Comparison of ENCODE assay signal across 13 mouse cellular contexts in the genomic region with DNA sequence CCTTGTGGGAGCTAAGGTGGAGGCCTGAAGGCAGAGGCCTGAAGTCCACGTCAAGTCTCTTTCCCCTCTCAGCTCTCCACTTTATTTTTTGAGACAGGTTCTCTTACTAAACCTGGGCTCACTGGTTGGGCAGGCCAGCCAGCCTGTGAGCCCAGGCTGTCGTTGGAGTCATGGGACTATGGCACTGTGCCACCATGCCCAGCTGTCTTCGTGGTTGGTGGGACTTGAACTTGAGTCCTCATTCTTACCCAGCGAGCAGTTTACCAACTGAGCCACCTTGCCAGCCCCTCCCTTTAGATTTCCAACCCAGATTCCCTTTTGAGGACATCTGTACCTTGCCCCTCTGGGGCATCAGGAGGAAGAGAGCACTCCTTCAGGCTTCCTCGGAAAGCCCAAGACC. TPM values are rescaled to one million over a fixed set of nuclear protein-coding genes. Genes with fewer than 3 reads are reported as not detected.
DNase-seq lines count a peak whose midpoint lies in the region; ATAC-seq and TF ChIP-seq lines count a peak whose summit lies in the region.
"Had no signal": no experiment of that assay in that cellular context is flagged by ENCODE, and none has a peak within 500 bp of the region (broad histone marks: within the 10 kb centered on the region; RNA-seq: fewer than 3 reads in every experiment).

No protein-coding gene starts in this region.

- no peaks in the 10 kb centered on the region for H3K9me3 ChIP-seq in forebrain, embryonic 12.5 days
- no peaks in the 10 kb centered on the region for H3K9me3 ChIP-seq in forebrain, embryonic 15.5 days
- H3K9me3 ChIP-seq in stomach, embryonic 14.5 days (ENCODE audit: control insufficient read depth, low read depth, low read length), result no peaks in the 10 kb centered on the region
- no peaks in the 10 kb centered on the region for H3K9me3 ChIP-seq in stomach, postnatal 0 days (ENCODE audit: control insufficient read depth, low read length)

- no peak for ATAC-seq in forebrain, embryonic 12.5 days (ENCODE audit: low FRiP score)
- no peak for ATAC-seq in forebrain, embryonic 15.5 days (replicated peaks)
- ATAC-seq in stomach, embryonic 14.5 days (ENCODE audit: insufficient number of reproducible peaks, insufficient read depth, low FRiP score, low read depth), result no peak
- ATAC-seq in stomach, postnatal 0 days (ENCODE audit: low FRiP score, low TSS enrichment), result no peak
- ATAC-seq: inflammation-experienced regulatory T-cells, adult 6 months had no signal

- H3K36me3 ChIP-seq in forebrain, embryonic 12.5 days (replicated peaks), result no peaks in the 10 kb centered on the region
- H3K36me3 ChIP-seq in forebrain, embryonic 15.5 days, result no peaks in the 10 kb centered on the region
- H3K36me3 ChIP-seq in kidney, adult 2 months (ENCODE audit: control insufficient read depth, insufficient read depth, low read length), result no peaks in the 10 kb centered on the region
- no peaks in the 10 kb centered on the region; the same call in 1 of the 2 replicates for H3K36me3 ChIP-seq in stomach, embryonic 14.5 days (ENCODE audit: control insufficient read depth, insufficient read depth, low read length)
- no peaks in the 10 kb centered on the region for H3K36me3 ChIP-seq in stomach, postnatal 0 days (ENCODE audit: control insufficient read depth, insufficient read depth, low read length)

- H3K4me3 ChIP-seq in forebrain, embryonic 12.5 days (replicated peaks), result no peak overlapping the region
- H3K4me3 ChIP-seq in forebrain, embryonic 15.5 days, result no peak overlapping the region
- no peak overlapping the region for H3K4me3 ChIP-seq in kidney, adult 2 months (ENCODE audit: insufficient read depth, low read depth, low read length)
- no peak overlapping the region for H3K4me3 ChIP-seq in stomach, embryonic 14.5 days (ENCODE audit: low read depth, low read length)
- no peak overlapping the region for H3K4me3 ChIP-seq in stomach, postnatal 0 days (ENCODE audit: low read depth, low read length)

- WGBS in forebrain, embryonic 12.5 days, result 81% methylated on average over 5 of the region's 5 CpGs
- 72% methylated on average over 5 of the region's 5 CpGs for WGBS in forebrain, embryonic 15.5 days
- 35% methylated on average over 5 of the region's 5 CpGs for WGBS in kidney, adult 2 months
- WGBS in stomach, embryonic 14.5 days, result 80% methylated on average over 5 of the region's 5 CpGs
- 55% methylated on average over 5 of the region's 5 CpGs for WGBS in stomach, postnatal 0 days

- H3K4me2 ChIP-seq in forebrain, embryonic 12.5 days, result no peak overlapping the region
- no peak overlapping the region for H3K4me2 ChIP-seq in forebrain, embryonic 15.5 days (replicated peaks)
- no peak overlapping the region for H3K4me2 ChIP-seq in stomach, embryonic 14.5 days (replicated peaks; ENCODE audit: low read depth, low read length)
- H3K4me2 ChIP-seq in stomach, postnatal 0 days (replicated peaks; ENCODE audit: low read depth), result no peak overlapping the region

- peak; percentile 40 for DNase-seq in kidney, adult 2 months
- no peak for DNase-seq in kidney, postnatal 4 days
- DNase-seq in stomach, postnatal 0 days (ENCODE audit: low spot score), result no peak
- DNase-seq in adrenal gland, postnatal 14 days, result no peak
- DNase-seq in embryo, embryonic 11 days, result no peak
- DNase-seq: cerebellum, adult 11 months; spleen, adult 18-20 months; thymus, postnatal 25 days had no signal

- TF ChIP-seq EP300 in stomach, postnatal 0 days (optimal IDR thresholded peaks at IDR 0.05), result no peak

- no peak overlapping the region for H3K9ac ChIP-seq in forebrain, embryonic 12.5 days
- no peak overlapping the region for H3K9ac ChIP-seq in forebrain, embryonic 15.5 days (replicated peaks)
- no peak overlapping the region for H3K9ac ChIP-seq in stomach, embryonic 14.5 days (replicated peaks; ENCODE audit: low read depth, low read length)
- H3K9ac ChIP-seq in stomach, postnatal 0 days (ENCODE audit: low read length), result no peak overlapping the region

- TF ChIP-seq POLR2A in kidney, adult 2 months (IDR thresholded peaks at IDR 0.05; ENCODE audit: low read depth, low read length), result no peak

- H3K27ac ChIP-seq in forebrain, embryonic 12.5 days, result 0 out of 2 replicates have a peak overlapping the region, but pooled peaks have one; percentile 42
- H3K27ac ChIP-seq in forebrain, embryonic 15.5 days (replicated peaks), result no peak overlapping the region
- H3K27ac ChIP-seq in kidney, adult 2 months (ENCODE audit: insufficient read depth, low read depth, low read length), result peak overlapping the region; percentile 70
- H3K27ac ChIP-seq in stomach, embryonic 14.5 days (ENCODE audit: low read length), result peak overlapping the region; percentile 72; the same call in 1 of the 2 replicates
- no peak overlapping the region for H3K27ac ChIP-seq in stomach, postnatal 0 days (replicated peaks)

- no peaks in the 10 kb centered on the region for H3K27me3 ChIP-seq in forebrain, embryonic 12.5 days
- H3K27me3 ChIP-seq in forebrain, embryonic 15.5 days, result no peaks in the 10 kb centered on the region
- H3K27me3 ChIP-seq in kidney, adult 2 months (replicated peaks; ENCODE audit: control insufficient read depth, insufficient read depth, low read length), result no peaks in the 10 kb centered on the region
- no peaks in the 10 kb centered on the region for H3K27me3 ChIP-seq in stomach, embryonic 14.5 days (ENCODE audit: control insufficient read depth, insufficient read depth, low read length)
- H3K27me3 ChIP-seq in stomach, postnatal 0 days (ENCODE audit: control insufficient read depth, insufficient read depth, low read length), result no peaks in the 10 kb centered on the region

- no peak for TF ChIP-seq CTCF in kidney, adult 2 months (conservative IDR thresholded peaks at IDR 0.05; ENCODE audit: insufficient read depth, insufficient read length, low read depth, low read length)
- TF ChIP-seq CTCF in stomach, postnatal 0 days (IDR thresholded peaks at IDR 0.05; ENCODE audit: low read depth), result no peak

- H3K4me1 ChIP-seq in forebrain, embryonic 12.5 days, result peaks cover 37% of the 10 kb centered on the region
- H3K4me1 ChIP-seq in forebrain, embryonic 15.5 days, result peaks cover 26% of the 10 kb centered on the region
- peaks cover 35% of the 10 kb centered on the region for H3K4me1 ChIP-seq in kidney, adult 2 months (ENCODE audit: control insufficient read depth, insufficient read depth, low read length)
- H3K4me1 ChIP-seq in stomach, embryonic 14.5 days (ENCODE audit: control insufficient read depth, insufficient read depth, low read length), result peaks cover 21% of the 10 kb centered on the region
- peaks cover 3% of the 10 kb centered on the region; the same call in 1 of the 2 replicates for H3K4me1 ChIP-seq in stomach, postnatal 0 days (replicated peaks; ENCODE audit: control insufficient read depth, insufficient read depth)

RNA-seq across cellular contexts. Expression of gene Ctdspl, which starts 47.3 kb away (rescaled TPM):
- 9.0 and 9.6 TPM in 2 replicates for polyA plus RNA-seq in forebrain, embryonic 12.5 days (2016; fragmentation: Nextera tagmentation; extraction: Ambion mirVana)
- 5.6 and 7.7 TPM in 2 replicates for polyA plus RNA-seq in forebrain, embryonic 15.5 days (2015; fragmentation: Nextera tagmentation; extraction: Ambion mirVana)
- 39.2 and 40.3 TPM in 2 replicates for polyA plus RNA-seq in kidney, adult 2 months (2012; rRNA removed)
- polyA plus RNA-seq in stomach, embryonic 14.5 days (2014; fragmentation: Nextera tagmentation; extraction: Ambion mirVana), result 26.6 and 26.7 TPM in 2 replicates
- 7.4 and 9.0 TPM in 2 replicates for polyA plus RNA-seq in stomach, postnatal 0 days (2015; fragmentation: Nextera tagmentation; extraction: Ambion mirVana)
- total RNA-seq in adrenal gland, postnatal 14 days (2021), result 28.6 and 32.0 TPM in 2 replicates
- total RNA-seq: monocyte, adult 5-6 weeks had no signal

Comparison
In these comparisons a context has a peak if more than half of its experiments do, and no peak if none do; other contexts are left out.
1. H3K27ac ChIP-seq: peak in forebrain, embryonic 12.5 days (single experiment), kidney, adult 2 months (single experiment) and stomach, embryonic 14.5 days (single experiment); none in forebrain, embryonic 15.5 days (single experiment) and stomach, postnatal 0 days (single experiment).